Mouse (Mus musculus) neutrophil, adult 5-6 weeks (primary cell): ENCODE data around the gene Slc39a11. TPM values are rescaled to one million over a fixed set of nuclear protein-coding genes. Genes with fewer than 3 reads are reported as not detected.

Source experiments
- ATAC-seq: fragments of 151-379, 151-347 bp; 2 replicates; pipeline ENCODE4 v1.8.0; 2017; ENCODE audit warnings: mild to moderate bottlenecking, moderate TSS enrichment; ENCODE audit not compliant: insufficient number of reproducible peaks, poor library complexity, low FRiP score, severe bottlenecking; ENCODE audit errors: extremely low read depth
- total RNA-seq: library from RNA; stranded (forward); fragments of 200-1000 nt; gene quantifications from 2 replicates; pipeline ENCODE4 v1.2.3, GENCODE M21; 2017

The Slc39a11 gene
- total RNA-seq, 1 experiment from 2014 or later = 3.3 TPM

DNA sequence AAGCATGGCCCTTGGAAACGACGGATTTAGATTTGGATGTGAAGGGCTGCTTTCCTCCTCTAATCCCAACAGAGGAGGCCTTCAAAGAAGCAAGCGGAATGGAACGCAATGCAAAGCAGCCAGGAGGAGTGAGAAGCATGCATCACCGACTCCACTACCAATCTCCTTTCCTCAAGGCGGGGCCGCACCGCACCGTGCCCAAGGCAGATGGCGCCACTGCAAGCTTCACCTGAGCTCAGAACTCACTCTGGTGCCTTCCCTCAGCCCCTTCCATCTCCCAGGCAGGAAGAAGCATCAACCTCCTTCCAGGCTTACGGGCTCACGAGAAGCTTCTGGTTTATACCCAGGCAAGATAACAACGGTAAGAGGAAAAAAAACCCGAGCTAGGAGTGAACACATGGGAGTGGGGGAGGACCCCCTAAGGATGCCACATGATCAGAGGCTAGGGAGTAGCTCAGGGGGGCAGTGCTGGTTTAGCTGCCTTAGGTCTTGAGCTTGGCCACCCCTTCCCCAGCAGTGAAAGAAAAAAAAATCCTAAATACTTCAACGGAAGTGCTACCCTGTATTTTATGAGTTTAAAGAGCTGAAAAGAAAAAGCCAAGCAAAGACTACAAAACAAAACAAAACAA lies 191.2 kb downstream of the Slc39a11 start:
- ATAC-seq = no peak

DNA sequence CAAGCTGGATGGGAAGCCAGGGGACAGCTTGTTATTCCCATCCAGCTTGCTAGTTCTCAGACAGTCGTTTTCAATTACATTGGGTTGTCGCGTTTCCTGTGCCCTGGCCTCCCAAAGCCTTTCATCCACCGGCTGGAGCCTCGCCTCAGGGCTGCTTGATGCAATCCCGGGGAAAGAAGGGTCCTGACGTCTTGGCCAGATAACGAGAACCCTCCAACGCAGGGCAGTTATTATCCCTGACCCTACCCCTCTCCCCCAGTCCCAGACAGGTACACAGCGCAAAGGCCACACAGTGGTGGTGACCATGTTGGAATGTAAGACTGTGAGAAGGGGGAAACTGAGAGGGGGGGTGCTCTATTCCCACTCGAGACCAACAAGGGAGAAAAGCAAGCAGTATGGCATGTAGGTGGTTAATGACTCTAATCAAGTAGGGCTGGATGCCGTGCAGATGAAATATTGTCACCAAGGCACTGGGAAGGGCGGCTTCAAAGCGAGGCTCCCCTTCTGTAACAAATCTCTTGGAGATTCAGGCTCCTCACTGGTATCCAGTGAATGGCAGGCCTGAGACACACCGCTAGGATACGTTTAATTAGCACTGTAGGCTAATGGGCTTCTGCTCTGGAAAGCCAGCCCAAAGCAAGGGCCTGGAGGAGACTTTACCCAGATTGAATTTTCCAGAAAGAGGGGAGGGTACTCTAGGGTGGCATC lies 196.9 kb downstream of the Slc39a11 start:
- ATAC-seq = no peak

DNA sequence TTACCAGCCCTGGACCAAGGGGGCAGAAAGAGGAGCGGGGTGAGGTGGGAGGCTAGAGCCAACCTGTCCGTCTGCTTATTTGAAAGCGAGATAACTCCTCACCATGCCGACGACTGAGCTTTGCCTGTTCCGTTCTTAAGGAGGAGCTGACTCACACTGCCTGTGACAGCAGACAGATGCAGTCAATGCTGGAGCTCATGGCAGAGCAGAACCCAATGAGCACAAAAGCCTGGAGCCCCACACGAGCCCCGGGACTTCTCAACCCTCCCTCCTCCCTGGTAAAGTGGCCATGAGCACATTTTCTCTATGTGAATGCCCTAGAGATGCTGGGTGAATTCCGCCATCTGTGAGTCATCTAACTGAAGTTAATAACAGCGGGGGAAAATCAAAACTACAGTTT lies 198.6 kb downstream of the Slc39a11 start:
- no peak for ATAC-seq

DNA sequence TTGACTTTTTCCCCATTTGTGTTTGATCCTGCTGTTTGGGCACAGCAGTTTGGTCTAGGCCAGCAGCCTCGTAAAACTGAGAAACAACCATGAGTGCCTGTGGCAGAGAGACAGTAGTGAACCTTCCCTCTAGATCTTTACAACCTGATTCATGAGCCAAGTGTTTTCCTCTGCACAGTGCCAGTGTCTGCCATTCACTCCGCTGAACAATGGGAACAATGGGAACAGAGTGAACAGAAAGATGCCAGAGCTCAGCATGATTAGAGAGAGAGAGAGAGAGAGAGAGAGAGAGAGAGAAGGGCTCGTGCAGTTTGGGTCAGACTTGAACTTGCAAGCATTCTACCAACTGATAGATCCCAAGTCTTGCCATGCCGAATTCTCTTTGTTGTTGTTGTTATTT lies 199.2 kb downstream of the Slc39a11 start:
- no peak for ATAC-seq

DNA sequence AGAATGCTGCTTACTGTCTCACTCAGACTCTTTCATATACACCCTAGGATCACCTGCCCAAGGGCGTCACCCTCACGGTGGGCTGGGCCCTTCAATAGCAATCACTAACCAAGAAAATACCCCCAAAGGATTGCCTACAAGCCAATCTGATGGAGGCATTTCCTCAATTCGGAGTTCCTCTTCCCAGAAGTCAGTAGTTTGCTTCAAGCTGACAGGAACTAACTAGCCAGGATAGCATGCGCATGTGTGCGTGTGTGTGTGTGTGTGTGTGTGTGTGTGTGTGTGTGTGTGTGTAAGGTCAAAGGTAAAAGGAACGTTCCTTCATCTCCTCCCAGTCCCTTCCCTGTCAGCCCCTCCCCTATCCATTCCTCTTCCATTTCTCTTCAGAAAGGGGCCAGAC lies 199.9 kb downstream of the Slc39a11 start:
- ATAC-seq = no peak

DNA sequence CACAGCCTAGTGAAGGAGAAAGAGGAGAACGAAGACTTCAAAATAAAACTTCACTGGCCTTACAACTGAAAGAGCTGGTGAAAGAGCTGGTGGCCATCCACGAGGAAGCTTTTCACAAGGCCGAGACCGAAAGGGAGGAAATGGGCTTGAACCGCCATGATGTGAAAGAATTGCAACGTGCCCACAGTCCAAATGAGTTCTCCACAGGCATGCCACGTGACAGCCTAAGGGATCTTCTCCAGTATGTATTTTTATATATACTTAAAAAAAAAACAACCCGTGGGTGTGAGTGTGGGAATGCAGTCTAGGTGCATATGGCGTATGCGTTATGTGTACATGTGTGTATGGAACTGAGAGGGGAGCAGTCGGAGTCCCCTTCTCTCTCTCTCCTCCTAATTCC lies 207.8 kb downstream of the Slc39a11 start:
- no peak for ATAC-seq

DNA sequence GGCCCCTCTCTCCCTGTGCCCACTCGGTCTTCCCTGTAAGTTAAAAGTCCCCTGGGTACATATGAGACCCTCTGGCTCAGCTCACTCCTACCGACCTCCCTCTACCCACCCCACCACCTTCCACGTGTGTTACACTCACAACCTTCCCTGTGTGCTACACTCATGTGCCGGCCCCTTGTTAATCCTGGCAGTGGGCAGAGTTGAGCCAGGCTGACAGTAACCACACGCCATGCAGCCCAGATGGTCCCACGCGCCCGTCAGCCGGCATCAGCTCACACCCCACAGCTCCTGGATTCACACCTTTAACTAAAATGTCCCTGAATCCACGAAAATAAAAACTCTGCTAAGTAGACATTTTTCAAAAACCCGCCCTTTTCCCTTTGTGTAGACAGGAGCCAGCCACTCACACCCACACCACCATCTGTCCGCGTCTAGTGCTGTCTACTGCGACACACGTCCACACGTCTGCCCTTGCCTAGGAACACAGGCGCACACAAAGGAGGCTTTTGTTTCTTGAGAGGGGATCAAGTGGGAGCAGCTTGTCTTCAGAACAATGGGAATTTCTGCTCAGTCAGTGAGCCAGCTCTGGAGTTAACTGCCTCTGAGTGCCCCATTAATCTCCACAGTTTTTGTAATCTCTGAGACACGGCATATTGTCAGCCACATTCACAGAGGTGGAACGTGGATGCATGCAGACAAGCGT lies 210.4 kb downstream of the Slc39a11 start:
- no peak for ATAC-seq

DNA sequence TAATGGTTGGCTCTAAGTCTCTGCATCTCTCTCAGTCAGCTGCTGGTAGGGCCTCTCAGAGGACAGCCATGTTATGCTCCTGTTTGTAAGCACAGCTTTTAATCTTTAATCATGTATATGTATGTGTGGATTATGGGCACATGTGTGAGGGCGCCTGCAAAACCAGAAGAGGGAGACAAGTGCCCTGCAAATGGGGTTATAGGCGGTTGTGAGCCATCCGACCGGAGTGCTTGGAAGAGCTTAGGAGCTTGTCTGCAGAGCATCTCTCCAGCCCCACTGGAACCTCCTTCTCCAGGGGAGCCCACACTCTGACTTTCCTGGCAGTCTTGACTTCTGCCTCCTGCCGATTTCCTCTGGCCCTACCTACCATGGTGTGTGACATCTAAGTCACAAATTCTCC lies 211.0 kb downstream of the Slc39a11 start:
- ATAC-seq = no peak

DNA sequence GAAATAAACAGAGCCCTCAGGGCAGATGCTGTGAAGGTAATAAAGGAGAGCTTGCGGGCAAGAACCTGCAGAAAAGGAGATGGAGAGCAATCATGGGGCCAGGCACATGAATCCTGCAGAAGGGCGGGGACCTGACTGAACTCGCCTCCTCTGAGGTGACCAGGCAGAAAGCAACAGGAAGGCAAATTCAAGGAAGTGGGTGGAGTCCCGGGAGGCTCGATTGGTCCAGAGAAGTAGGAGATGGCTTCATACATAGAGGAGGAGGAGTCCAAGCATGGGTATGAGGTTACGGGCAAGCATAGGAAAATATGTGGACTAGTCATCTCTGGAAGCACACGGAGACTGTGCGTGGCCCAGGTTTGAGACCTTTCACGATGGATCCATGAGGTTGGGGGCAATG lies 212.5 kb downstream of the Slc39a11 start:
- no peak for ATAC-seq

DNA sequence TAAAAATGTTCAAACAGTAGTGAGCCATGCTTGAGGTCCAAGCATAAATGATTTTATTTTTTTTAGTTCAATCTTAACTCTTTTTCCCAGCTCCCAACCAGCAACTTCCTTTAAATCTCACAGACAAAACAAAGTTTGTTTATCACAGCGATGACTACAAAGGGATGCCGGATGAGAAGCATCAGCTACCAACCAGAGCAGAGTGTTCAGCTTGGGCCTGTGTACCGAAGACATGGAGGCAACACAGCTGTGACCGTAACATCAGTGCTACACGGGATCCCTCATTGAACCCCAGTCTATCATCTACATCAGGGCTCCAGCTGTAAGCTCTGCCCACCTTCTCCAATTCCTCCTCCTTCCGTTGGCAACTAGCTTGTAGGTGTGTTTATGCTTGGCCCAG lies 213.6 kb downstream of the Slc39a11 start:
- no peak for ATAC-seq

DNA sequence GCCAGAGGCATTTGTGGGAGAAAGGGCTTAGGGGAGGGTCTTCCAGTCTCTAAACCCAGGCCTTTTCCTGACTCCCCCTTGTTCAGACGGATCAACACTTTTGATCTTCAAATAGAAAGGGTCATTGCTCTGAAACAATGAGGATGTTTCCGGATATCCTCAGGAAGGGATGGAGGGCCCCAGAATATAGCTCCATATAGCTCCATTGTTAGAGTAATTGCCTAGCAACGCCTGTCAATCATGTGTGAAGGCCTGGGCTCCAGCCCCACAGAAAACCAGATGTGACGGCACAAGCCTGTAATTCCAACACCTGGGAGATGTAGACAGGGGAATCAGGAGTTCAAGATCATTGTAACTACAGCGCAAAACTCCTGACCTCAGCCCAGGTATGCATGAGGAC lies 214.2 kb downstream of the Slc39a11 start:
- ATAC-seq = no peak

DNA sequence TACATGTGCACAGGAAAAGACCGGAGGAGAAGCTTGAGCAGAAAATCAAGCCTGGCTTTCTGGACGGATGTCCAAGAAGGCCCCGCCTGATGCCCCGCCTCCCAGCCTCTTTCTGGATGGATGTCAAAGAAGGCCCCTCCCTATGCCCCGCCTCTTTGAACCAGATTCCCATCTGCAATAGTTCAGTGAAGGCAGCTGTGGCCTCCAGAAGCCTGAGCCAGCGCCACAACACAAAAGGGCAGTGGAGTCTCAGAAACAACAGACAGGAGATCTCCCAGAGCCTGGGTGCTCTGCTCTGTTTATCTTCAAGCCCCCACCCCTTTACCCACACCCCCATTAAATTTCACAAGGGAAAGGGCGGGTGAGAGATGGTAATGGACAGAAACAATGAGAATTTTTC lies 218.7 kb downstream of the Slc39a11 start:
- ATAC-seq = no peak

DNA sequence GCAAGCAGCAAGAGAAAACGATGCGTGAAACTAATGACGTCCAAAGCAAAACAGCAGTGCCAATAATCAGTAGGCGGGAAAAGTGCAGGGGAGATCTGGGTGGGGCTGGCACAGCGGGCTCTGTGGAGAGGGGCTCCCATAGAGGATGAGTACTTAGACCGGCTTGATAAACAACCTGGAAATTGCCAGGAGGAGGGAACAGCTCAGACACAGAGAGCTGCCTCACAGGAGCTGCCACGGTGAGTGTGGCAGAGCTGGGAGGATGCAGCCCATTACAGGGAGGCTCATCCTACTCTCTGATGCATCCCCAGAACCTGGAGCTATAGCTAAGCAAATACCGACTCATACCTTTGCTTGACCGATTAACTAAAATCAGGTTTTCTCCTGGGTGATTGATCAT lies 224.0 kb downstream of the Slc39a11 start:
- ATAC-seq = no peak

DNA sequence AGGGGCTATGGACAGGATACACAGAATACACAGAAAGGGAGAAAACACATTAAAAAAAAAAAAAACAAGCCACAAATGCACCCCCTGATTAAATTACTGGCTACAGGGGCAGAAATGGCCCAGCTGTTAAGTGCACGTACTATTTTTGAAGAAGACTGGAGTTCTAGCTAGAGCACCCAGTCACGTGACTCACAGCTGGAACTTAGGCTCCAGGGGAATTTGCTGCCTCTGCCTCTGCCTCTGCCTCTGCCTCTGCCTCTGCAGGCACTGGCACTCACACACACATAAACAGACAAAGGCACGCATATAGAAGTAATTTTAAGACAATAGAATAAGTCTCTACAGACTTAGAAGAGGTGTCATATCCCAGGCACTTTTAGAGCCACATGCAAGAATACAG lies 224.4 kb downstream of the Slc39a11 start:
- ATAC-seq = no peak

DNA sequence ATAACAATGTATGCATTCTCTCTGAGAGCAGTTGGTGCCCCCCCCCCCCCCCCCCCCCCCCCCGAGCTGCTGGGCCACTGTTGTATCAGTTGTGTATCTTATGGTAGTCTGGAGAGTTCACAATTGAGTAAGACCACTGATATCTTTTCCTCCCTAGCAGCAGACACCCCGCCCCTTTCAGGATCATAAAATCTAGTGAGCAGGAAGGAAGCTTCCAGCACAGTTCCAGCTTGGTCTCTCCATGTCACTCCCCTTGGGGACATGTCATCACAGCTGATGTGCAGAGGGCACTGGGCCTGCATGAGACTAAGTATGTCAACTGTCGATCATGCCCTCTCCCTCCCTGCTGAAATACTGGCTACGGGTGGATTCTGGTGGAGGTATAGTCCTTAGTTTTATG lies 225.1 kb downstream of the Slc39a11 start:
- no peak for ATAC-seq

DNA sequence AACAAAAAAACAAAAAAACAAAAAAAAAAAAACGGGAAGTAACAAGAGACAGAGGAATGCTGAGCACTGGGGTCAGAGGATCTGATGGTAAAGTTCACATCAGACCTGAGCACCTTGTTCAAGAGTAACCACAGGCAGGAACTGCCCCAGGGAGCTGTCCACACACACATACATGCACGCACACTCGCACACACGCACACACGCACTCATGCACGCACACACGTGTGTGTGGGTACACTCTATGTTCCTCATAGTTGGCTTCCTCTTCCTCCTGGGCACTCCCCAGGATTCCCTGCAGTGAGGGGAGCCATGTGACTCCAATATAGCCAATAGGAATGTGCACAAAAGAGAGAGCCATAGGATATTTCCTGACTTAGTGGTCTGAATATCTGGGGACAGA lies 227.3 kb downstream of the Slc39a11 start:
- no peak; the same call in 1 of the 2 replicates for ATAC-seq

DNA sequence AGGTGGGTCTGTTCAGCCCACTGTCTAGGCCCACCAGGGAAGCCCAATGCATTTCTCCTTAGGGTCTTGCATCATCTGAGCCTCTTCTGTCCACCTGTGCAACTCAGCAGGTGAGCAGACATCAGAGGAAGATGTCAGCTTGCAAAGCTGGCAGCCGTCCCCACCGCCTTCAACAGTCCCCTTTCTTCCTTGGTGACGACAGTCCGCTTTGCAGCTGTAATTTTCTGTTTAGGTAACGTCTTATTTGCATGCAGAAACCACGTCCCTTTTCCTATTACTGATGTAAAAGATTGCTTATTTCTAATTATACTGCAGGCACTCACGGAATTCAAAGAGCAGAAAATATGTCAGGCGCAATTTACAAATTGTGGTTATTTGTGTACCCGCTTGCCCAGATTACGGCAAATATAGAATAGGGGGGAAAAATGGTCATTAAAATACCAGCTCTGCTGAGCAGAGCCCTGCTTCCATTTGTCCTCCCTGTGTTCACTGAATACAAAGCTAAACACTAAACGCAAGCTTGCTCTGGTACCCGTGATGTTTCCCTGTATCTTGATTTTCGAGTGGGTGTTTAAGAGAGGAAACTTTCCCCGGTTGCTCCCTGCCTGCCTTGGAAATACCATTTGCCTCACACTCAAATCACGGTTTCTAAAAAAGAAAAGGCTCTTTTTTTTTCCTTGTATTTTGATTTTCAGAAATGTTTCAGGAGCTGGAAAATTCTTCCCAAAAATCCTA lies 230.8 kb downstream of the Slc39a11 start:
- ATAC-seq = no peak

DNA sequence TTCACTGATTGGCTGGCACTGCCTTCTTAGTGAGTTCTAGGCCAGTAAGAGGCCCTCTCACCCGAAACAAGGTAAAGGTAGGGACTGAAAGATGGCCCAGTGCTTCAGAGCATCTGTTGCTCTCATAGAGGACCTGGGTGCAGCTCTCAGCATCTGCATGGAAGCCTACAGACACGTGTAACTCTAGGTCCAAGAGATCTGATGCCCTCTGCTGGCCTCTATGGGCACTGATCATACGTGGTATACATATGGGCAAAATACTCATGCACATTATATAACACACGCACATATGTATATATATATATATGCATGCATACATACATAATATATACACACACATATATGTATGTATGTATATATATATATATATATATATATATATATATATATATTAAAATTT lies 231.9 kb downstream of the Slc39a11 start:
- ATAC-seq = no peak

DNA sequence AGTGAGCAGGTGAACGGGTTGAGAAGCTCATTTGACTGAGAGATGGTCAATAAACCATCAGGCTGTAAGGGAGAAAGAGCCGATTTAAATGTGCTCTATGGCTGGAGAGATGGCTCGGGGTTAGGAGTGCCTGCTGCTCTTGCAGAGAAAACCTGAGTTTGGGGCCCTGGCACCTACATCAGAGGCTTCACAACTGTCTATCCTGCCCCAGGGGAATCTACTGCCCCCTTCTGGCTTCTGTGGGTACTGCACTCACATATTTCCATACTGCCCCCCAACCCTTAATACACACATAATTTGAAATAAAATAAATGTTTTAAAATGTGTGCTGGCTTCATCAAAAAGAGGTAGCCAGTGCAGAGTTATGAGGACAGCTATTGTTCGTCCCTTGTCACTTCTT lies 237.3 kb downstream of the Slc39a11 start:
- ATAC-seq = no peak

DNA sequence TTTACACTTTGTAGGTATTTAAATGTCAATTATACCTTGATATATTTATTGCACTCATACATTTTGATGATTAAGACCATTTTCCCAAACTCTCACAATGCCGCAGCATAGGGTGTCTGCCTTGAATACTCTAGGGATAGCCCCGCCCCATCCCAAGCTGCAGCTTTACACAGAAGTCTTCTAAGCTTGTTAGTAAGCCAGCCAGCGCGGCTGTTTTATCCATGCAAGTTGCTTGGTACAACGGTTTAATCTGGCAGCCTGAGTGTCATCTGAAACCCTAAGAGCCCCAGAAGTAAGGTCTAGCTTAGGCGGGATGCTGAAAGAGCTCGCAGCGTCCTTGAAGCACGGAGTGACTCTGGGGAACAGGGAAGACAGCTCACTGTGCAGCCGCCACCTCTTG lies 238.1 kb downstream of the Slc39a11 start:
- ATAC-seq = no peak
